Mouse (Mus musculus) hindlimb bud, embryonic 11.5 days (tissue): ENCODE data around the gene Fto.

Experiments
- DNase-seq: peaks from one replicate; pipeline ENCODE4 v3.0.0-alpha.2; 2012; ENCODE audit warnings: low read depth, low spot score; ENCODE audit errors: extremely low spot score

The Fto gene

GRCm38 (mm10) chr8:91516422-91516821, 203.1 kb downstream of the Fto start:
- DNase-seq = no peak

- no peak for DNase-seq
Observed at GRCm38 (mm10) chr8:91518085-91518484, 204.8 kb downstream of the Fto start.

- DNase-seq = no peak
Observed at GRCm38 (mm10) chr8:91522201-91522600, 208.9 kb downstream of the Fto start.

- no peak for DNase-seq
Observed at GRCm38 (mm10) chr8:91524056-91524864, 210.9 kb downstream of the Fto start.

GRCm38 (mm10) chr8:91524865-91525250, 211.5 kb downstream of the Fto start:
- no peak for DNase-seq

GRCm38 (mm10) chr8:91525342-91525817, 212.1 kb downstream of the Fto start:
- peak; percentile 73 for DNase-seq

- DNase-seq = no peak
Observed at GRCm38 (mm10) chr8:91528967-91529366, 215.6 kb downstream of the Fto start.

GRCm38 (mm10) chr8:91529699-91530098, 216.4 kb downstream of the Fto start:
- DNase-seq = no peak

GRCm38 (mm10) chr8:91530656-91531055, 217.3 kb downstream of the Fto start:
- DNase-seq = no peak

GRCm38 (mm10) chr8:91531971-91532370, 218.6 kb downstream of the Fto start:
- DNase-seq = peak; percentile 61

- DNase-seq = no peak
Observed at GRCm38 (mm10) chr8:91532671-91533436, 219.5 kb downstream of the Fto start.

- no peak for DNase-seq
Observed at GRCm38 (mm10) chr8:91534752-91535151, 221.4 kb downstream of the Fto start.

GRCm38 (mm10) chr8:91538109-91538508, 224.8 kb downstream of the Fto start:
- no peak for DNase-seq

- no peak for DNase-seq
Observed at GRCm38 (mm10) chr8:91538892-91539291, 225.6 kb downstream of the Fto start.

GRCm38 (mm10) chr8:91539586-91539985, 226.3 kb downstream of the Fto start:
- DNase-seq = no peak

- no peak for DNase-seq
Observed at GRCm38 (mm10) chr8:91541229-91541628, 227.9 kb downstream of the Fto start.

- no peak for DNase-seq
Observed at GRCm38 (mm10) chr8:91545561-91545960, 232.2 kb downstream of the Fto start.

- no peak for DNase-seq
Observed at GRCm38 (mm10) chr8:91546599-91546998, 233.3 kb downstream of the Fto start.

GRCm38 (mm10) chr8:91550131-91550530, 236.8 kb downstream of the Fto start:
- no peak for DNase-seq

GRCm38 (mm10) chr8:91551166-91551765, 237.9 kb downstream of the Fto start:
- DNase-seq = no peak

GRCm38 (mm10) chr8:91551775-91552538, 238.6 kb downstream of the Fto start:
- no peak for DNase-seq
